Mouse (Mus musculus) T-helper 2 cell (primary cell): ENCODE data around the gene Prpf3.
"Not testable (repeated sequence)": the region's sequence is repeated elsewhere in the genome, so short reads cannot be mapped to it uniquely, and the experiment has no call there.

Experiments used
- in situ Hi-C: fragments of 300-600 bp; cut with MboI, MseI; formaldehyde crosslinking; loops from one replicate; pipeline ENCODE4 v1.15.1; 2025; ENCODE audit warnings: high pct_unique_total_duplicates

Gene Prpf3

DNA sequence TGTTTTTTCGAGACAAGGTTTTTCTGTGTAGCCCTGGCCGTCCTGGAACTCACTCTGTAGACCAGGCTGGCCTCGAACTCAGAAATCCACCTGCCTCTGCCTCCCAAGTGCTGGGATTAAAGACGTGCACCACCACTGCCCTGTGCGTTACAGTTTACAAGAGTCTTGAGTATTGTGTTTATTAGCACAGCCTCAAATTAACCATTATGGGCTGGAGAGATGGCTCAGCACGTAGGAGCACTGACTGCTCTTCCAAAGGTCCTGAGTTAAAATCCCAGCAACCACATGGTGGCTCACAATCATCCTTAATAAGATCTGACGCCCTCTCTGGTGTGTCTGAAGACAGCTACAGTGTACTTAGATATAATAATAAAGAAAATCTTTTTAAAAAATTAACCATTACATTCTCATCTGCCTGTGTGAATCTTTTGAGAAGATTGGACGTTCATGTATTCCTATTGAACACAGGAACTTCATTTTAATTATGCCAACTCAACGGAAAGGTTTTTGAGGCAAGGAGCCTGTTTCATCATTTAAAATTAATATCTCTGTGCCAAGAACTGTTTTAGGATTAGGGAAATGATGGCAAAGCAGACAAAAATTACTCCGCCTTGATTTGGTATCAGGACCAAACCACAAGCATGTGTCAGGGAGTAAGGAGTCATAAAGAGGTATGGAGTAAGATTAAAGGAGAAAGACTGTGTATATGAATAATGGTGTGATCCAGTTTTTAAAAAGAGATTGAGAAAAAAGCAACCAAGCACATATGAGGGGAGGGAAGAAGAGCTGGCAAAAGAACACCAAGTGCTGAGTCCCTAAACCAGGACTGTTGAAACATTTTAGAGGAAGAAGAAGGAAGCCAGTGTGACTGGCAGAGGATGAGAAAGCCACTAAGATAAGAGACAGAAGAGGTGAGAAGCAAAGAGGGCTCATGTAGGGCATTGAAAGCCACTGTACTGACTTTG is 35.4 kb downstream of the Prpf3 start:
- in situ Hi-C loops: no loop called here

DNA sequence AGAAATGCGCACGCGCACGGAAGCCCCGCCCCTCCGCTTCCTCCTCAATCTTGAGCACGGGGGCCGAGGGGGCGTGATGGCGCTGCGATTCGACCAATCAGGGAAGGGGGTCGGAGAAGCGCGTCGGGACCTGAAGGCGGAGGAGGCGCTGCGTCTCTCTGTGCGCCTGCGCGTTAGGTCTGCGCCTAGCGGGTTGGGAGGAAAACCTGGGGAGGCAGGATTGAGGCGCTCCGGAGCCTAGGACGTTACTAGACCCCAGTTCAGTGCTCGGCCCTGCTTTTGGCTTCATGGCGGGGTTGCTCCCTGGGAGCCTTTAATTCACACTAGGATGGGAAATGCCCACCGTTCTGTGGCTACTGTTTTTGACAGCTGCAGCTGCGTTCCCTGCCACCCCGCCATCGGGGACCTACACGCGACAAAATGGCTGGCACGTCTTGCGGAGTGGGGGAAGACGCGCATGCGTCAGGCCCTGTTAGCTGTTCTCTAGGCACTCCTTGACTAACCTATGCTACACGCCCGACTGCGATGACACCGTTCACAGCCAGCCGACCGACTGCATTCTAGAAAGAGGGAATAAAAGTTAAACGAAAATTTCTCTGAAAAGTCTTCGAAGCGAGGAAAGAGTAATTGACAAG is 36.2 kb downstream of the Prpf3 start:
- in situ Hi-C loops: loop anchor here (10.0 kb wide), 1 partner anchor 685 kb away; the partner anchor contains the start of genes Lysmd1 and Scnm1

DNA sequence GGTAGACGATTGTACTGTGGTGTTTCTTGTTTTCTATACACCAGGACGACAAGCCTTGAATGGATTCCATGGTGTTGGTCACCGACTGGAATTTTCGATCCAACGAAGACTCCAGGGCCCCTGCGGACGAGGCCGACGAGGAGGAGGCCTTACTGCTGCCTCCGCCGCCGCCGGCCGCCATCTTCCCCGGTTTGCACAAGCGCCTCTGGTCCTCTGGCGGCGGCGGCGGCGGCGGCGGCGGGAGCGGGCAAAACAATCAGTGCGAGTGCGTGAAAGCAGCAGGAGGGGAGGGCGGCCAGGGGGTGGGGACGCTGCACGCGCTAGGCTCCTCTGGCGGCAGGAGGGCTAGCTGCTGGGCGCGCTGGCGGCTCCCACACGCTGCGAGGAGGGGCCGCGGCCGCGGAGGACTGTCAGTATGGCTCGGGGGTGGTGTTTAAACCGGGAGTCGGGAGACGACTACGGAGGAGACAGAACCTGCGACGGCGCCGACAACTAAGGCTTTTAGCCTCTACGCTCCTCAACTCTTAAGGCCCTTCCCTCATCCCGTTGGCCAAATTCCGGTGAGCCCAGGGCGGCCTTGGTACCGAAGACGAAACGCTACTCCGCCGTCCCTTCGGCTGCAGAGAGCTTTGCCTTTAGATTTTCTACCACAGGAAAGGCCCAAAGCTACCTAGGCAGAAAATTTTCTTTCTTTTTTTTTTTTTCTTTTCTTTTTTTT is 37.0 kb downstream of the Prpf3 start, which contains the start of gene Rprd2:
Rprd2 (minus strand) TSS at position 293 of the 718 bp plus-strand sequence.
- in situ Hi-C loops: loop anchor here (10.0 kb wide), 1 partner anchor 684 kb away; the partner anchor contains the start of genes Lysmd1 and Scnm1

DNA sequence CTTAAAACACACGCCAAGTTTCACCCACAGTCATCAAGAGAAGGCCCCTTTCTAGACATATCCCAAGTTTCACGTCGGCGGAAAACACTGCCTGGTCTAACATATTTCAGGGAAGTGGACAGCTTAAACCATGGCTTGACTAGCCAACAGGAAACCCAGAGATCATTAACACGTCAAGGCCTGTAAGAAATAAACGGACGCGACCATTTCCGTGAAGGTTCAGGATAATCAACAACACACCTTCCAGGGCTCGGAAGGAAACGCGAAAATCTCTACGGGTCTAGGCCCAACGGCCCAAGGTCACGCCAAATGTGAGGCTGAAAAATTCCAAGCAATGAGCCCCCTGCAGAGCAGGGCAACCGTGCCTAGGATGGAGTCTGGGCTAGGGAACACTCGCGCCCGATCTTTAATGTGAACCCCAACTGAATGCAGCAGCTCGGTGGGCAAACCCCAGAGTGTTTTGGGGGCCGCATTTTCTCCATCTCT is 37.6 kb downstream of the Prpf3 start:
- in situ Hi-C loops: loop anchor here (10.0 kb wide), 1 partner anchor 683 kb away; the partner anchor contains the start of genes Lysmd1 and Scnm1

DNA sequence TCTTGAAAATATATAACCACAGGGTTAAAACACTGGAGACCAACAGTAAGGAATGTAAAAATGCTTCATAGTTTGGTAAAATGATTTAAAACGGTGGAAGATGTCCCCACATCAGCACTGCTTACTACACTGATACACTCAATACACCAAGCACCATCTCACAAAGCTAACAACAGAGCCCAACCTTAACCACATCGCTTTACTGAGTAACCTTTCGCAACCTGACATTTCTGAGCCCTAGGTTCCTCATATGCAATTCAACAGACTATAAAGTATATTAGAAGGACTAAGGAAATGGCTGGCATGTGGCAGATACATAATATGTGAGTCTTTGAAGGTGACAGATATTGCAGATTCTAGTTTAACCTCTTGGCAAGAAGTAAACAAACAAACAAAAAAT is 39.0 kb downstream of the Prpf3 start:
- in situ Hi-C loops: loop anchor here (10.0 kb wide), 1 partner anchor 682 kb away; the partner anchor contains the start of genes Lysmd1 and Scnm1

DNA sequence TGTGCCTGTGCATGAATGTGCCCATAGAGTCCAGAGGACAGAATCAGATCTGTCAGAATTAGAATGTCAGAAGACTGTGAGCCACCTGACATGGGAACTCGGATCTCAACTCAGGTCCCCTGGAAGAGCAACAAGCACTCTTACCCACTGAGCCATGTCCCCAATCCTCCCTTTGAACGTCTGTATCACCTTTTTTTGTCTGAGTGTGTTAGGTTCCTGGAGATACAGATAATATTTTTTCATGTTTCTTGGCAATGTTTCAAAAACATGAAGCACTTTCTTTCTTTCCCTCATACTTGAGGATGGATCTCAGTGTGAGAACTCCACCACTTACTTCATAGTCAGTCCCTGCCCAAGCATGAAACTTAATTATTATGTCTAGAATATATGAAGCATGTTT is 47.3 kb downstream of the Prpf3 start:
- in situ Hi-C loops: no loop called here

DNA sequence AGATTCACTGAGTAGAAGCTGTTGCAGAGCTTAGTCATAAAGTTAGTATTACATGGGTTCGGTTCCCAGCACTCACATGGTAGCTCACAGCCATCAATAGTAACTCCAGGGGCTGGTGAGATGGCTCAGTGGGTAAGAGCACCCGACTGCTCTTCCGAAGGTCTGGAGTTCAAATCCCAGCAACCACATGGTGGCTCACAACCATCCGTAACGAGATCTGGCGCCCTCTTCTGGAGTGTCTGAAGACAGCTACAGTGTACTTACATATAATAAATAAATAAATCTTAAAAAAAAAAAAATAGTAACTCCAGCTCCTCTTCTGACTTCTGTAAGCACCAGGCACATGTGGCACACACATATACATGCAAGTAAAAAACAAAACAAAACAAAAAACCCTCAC is 48.1 kb downstream of the Prpf3 start:
- in situ Hi-C loops: not testable (repeated sequence)

DNA sequence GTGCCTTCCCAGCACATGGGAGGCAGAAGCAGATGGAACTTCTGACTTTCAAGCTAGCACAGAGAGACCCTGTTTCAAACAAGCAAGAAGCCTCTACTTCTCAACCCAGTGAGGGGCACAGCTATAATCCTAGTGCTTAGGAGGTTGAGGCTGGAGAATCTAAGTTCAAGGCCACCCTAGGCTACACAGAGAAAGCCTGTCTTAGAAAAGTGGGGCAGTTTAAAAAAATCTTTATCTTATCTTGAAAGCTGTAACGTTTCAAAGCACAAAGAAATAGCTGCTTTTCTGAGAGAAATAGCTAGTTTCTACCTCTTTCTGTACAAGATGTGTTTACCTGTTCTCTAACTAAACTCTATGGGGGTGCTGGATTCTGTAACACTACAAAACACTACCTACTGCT is 49.0 kb downstream of the Prpf3 start:
- in situ Hi-C loops: no loop called here

DNA sequence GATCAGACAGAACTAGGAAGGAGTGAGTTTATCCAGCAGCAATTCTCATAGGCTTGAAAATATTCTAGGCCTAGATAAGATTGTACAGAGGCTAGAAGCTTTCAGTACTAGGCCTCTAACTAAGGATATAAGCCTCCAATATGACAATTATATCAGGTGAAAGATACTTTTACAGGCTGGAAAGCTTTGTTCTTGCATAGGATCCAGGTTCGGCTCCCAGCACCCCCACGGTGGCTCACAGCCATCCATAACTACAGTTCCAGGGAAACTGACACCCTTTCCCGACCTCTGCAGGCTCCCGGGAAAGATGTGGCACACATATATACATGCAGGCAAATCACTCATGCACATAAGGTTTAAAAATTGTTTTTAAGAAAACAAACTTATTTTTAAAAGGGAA is 51.8 kb downstream of the Prpf3 start:
- in situ Hi-C loops: no loop called here

DNA sequence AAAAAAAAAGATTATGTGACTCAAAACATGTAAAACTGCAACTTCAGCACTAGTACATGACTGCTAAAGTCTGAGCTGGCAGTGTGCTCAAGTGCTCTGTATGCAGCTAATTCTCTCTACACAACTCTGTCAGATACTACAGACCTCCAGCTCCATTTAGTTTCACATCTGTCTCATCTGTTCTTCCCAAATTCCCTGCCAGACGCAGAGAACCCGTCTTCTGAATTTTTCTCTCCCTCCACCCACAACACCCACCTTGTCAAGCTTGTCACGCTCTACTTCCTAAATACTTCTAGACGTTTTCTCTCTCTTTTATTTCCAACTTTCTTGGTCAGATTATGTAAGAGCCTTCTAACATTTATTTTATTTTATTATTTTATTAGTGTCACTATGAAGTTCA is 56.9 kb downstream of the Prpf3 start:
- in situ Hi-C loops: no loop called here

DNA sequence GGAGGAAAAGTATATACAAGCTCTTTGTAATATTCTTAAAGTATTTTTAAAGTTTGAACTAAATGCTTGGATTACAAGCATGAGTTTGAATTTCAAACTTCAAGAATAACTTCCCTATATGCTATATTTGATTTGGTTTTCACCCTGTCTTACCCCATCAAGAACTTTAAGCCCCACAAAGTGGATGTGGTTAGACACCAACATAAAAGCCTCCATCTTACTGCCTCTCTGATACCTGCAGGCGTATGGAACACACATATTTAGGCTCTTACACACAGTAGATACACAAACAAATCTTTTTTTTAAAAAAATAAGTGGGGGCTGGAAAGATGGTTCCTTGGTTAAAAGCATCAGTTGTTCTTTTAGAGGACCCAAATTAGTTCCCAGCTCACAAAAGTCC is 61.4 kb downstream of the Prpf3 start:
- in situ Hi-C loops: no loop called here

DNA sequence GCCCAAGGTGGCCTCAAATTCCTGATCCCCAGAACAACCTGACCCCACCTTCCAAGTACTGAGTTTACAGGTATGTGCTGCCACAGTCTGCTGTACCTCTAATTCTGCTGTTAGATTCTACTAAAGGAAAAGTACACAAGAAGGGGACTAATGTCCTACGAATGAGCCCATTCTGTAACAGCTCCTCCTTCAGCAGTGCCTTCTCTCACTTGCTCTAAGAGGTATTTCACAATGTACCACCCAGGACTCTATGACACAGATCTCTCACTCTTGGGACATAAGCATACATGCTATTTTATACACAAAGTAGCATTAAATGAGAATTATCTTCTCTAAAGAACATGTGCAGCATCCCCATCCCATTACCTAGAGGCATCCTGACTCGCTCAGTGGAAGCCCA is 62.0 kb downstream of the Prpf3 start:
- in situ Hi-C loops: no loop called here

DNA sequence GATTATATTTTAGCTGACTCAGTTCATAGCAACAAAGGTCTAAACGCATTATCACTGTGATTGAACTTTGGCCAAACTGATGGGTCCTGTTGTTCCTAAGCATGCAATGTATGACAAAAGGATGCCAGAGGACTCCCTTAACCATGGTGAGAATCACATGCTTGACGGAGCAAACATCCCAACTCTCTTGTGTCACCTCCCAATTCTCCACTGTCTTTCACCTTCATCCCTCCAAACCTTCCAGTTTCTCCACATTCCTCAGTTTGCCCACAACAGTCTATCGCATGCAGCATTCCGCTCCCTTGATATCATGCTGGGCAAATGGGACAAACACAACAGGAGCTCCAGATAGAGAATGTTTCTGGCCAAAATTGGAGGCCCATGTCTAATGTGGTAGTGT is 70.2 kb downstream of the Prpf3 start:
- in situ Hi-C loops: no loop called here
